Mouse (Mus musculus) erythroblast, embryonic 14.5 days (primary cell): ENCODE data around the gene Cfap70. TPM values are rescaled to one million over a fixed set of nuclear protein-coding genes. Genes with fewer than 3 reads are reported as not detected.

Experiments
- H3K27me3 ChIP-seq: 2 replicates; pipeline ENCODE4 v1.6.1; 2012; ENCODE audit warnings: inconsistent platforms; ENCODE audit not compliant: control insufficient read depth
- H3K36me3 ChIP-seq: 2 replicates; pipeline ENCODE4 v1.6.1; 2012; ENCODE audit warnings: mild to moderate bottlenecking, inconsistent platforms; ENCODE audit not compliant: control insufficient read depth
- H3K4me1 ChIP-seq: 2 replicates; pipeline ENCODE4 v1.6.1; 2012; ENCODE audit warnings: inconsistent platforms; ENCODE audit not compliant: control insufficient read depth
- H3K4me3 ChIP-seq: replicated peaks from 2 replicates; pipeline ENCODE3; 2012; ENCODE audit warnings: moderate library complexity, mild to moderate bottlenecking, inconsistent platforms
- H3K9me3 ChIP-seq: 2 replicates; pipeline ENCODE4 v1.6.1; 2012; ENCODE audit warnings: low read length, inconsistent platforms, mixed read lengths; ENCODE audit not compliant: control insufficient read depth
- GATA1 ChIP-seq: IDR thresholded peaks from 2 replicates; pipeline ENCODE4 v1.6.1; 2012; ENCODE audit warnings: low read length, inconsistent platforms, mixed read lengths
- TAL1 ChIP-seq: IDR thresholded peaks from 3 replicates; pipeline ENCODE4 v1.6.1; 2012; ENCODE audit warnings: low read length, inconsistent platforms, mixed read lengths
- polyA plus RNA-seq: library from polyadenylated mRNA; stranded (reverse); fragments of >175 nt; gene quantifications from 2 replicates; pipeline ENCODE4 v1.2.3, GENCODE M21; 2012

Gene Cfap70
- polyA plus RNA-seq, 1 experiment: not detected

- peaks cover 31% of the 10 kb centered on the region for H3K36me3 ChIP-seq
- H3K4me1 ChIP-seq: peaks cover 42% of the 10 kb centered on the region
- H3K4me3 ChIP-seq: peak overlapping the region; percentile 40
- no peaks in the 10 kb centered on the region for H3K27me3 ChIP-seq
- TF ChIP-seq TAL1 (no peak), GATA1 (no peak)
- no peaks in the 10 kb centered on the region for H3K9me3 ChIP-seq
Measured at GRCm38 (mm10) chr14:20392326-20392725, 59.7 kb downstream of the Cfap70 start.

DNA sequence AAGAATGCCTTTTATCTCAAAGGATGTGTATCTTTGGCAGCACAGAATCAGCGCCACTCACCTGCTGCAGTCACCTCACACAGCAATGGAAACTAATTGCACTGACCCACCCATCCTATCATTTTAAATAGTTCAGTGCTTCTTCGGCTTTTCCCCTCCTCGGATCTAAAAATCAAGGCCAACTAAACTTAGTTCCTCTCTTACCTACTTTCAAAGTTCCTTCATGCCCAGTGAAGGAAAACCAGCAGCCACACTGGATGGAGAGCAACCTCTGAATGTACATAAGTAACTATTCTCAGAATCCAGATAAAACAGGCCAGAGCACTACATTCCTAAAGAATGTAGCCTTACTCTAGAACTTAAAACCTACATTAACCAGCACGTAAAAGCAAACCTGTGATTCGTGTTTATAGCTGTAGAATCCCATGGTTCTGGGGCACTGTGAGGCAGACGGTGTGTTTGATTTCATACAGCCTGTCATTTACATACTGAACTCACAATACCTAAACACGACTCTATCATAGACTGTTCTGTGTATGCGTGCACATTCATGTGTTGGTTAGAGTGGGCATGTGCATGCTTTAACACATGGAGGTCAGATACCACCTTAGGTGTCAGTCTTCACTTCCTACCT lies 62.5 kb downstream of the Cfap70 start:
- TF ChIP-seq TAL1 (no peak), GATA1 (no peak)
- Histone ChIP-seq H3K4me3 (peak overlapping the region; percentile 97), H3K9me3 (no peaks in the 10 kb centered on the region), H3K27me3 (no peaks in the 10 kb centered on the region), H3K36me3 (peaks cover 59% of the 10 kb centered on the region), H3K4me1 (peaks cover 60% of the 10 kb centered on the region)

DNA sequence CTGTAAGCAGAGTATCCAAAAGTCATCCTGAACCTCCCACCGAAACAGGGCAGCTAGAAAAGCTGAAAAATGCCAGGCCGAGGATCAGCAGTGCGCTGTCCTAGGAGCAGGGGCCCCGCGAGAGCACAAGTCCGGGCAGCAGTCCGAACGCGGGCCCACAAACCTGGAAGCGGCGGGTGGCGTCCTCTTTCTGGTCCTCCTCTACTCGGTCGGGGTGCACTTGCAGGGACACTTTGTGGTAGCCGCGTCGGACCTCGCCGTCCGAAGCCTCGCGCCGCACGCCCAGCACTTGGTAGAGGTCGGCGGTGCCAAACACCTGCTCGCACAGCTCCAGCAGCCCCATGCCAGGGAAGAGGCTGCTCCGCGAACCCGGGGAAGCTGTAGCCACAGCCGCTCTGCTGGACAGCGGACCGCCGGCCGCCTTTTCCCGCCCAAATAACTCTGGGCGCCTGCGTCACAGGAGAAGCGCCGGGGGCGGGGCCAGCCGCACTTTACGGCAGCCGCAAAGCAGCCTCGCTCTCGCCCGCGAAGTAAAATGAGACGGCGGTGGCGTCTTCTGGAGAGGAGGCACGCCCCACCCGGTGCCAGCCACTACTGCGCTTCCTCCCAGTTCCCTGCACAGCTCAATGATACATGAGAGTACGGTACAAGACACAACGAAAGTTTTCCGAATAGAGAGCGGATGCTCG lies 63.4 kb downstream of the Cfap70 start, which contains the start of gene Dnajc9:
Gene Dnajc9 (minus strand): TSS at position 470 of the 689 bp plus-strand sequence.
- Histone ChIP-seq H3K9me3 (no peaks in the 10 kb centered on the region), H3K4me1 (peaks cover 53% of the 10 kb centered on the region), H3K36me3 (peaks cover 68% of the 10 kb centered on the region), H3K27me3 (no peaks in the 10 kb centered on the region), H3K4me3 (peak within 1 kb of the TSS; percentile 97)
- TF ChIP-seq TAL1 (no peak), GATA1 (no peak)

DNA sequence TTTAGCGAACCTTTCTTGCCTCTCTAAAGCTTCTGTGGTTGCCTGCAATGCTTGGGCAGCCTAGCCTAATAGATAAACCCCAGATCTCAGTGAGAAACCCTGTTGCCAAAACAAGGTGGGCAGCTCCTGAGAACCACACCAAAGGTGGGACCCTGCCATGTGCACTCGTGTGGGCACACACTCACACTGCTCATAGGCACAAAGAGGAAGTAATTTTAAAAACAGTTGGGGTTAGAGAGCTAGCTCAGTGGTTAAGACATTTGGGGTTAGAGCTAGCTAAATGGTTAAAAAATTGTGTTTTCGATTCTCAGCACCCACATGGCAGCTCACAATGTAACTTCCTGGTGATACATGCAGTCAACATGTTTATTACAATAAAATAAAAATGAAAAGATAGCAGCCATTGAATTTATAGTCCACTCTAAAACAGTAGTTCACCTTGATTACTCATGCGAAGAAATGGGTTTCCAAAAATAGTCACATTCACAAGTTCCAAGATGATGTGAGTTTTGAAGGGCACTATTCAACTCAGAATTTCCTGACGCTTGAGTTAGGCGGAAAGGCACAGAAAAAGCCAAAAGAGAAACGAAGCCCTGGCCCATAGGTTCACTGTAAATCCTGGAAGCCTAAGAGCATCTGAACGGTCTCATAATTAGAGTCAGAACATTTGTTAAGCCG lies 72.1 kb downstream of the Cfap70 start:
- Histone ChIP-seq H3K27me3 (no peaks in the 10 kb centered on the region), H3K4me1 (peaks cover 13% of the 10 kb centered on the region), H3K9me3 (no peaks in the 10 kb centered on the region), H3K4me3 (no peak overlapping the region), H3K36me3 (peaks cover 93% of the 10 kb centered on the region)
- TF ChIP-seq GATA1: no peak
- no peak for TF ChIP-seq TAL1

GRCm38 (mm10) chr14:20379087-20379640 lies 72.9 kb downstream of the Cfap70 start:
- peaks cover 90% of the 10 kb centered on the region for H3K36me3 ChIP-seq
- TF ChIP-seq TAL1 (no peak), GATA1 (no peak)
- peaks cover 10% of the 10 kb centered on the region for H3K4me1 ChIP-seq
- H3K9me3 ChIP-seq: no peaks in the 10 kb centered on the region
- no peak overlapping the region for H3K4me3 ChIP-seq
- no peaks in the 10 kb centered on the region for H3K27me3 ChIP-seq

DNA sequence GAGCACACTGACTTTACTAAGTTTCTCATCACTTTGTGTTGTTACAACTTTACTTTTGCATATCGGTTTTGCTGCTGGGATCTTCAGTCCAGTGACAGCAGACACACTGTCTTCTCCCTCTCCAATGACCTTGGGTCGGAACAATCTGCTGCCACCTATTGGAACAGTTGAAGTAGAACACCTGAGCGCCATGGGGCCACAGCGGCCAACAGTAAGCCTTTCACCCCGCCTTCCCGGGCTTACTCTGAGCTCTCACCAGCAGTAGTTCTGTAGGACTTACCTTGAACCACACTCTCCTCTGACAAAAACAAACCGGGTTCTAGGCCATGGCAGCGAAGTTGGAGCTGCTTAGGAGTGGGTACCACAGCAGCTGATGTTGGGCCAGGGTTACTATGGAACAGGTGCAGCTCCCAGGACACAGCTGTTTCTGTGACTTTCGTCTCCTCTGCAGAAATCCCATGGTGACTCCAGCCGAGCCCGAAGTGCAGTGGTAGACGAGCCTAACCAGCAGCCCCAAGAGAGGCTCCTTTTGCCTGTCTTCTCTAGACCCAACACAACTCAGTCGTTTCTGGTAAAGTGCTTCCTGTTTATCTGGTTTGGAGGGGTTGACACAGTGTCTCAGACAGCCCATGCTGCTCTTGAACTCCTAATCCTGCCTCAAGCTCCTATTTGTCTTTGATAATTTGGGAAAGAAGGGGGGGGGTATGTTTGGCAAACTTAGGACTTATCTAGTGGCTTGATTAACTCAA lies 73.5 kb downstream of the Cfap70 start:
- Histone ChIP-seq H3K9me3 (no peaks in the 10 kb centered on the region), H3K4me1 (peaks cover 10% of the 10 kb centered on the region), H3K27me3 (no peaks in the 10 kb centered on the region), H3K4me3 (no peak overlapping the region), H3K36me3 (peaks cover 89% of the 10 kb centered on the region)
- TF ChIP-seq TAL1 (no peak), GATA1 (no peak)

GRCm38 (mm10) chr14:20377112-20377521 lies 74.9 kb downstream of the Cfap70 start:
- no peaks in the 10 kb centered on the region for H3K27me3 ChIP-seq
- H3K4me1 ChIP-seq: peaks cover 10% of the 10 kb centered on the region
- H3K36me3 ChIP-seq: peaks cover 85% of the 10 kb centered on the region
- no peak for TF ChIP-seq TAL1
- TF ChIP-seq GATA1: no peak
- H3K4me3 ChIP-seq: no peak overlapping the region
- H3K9me3 ChIP-seq: no peaks in the 10 kb centered on the region

DNA sequence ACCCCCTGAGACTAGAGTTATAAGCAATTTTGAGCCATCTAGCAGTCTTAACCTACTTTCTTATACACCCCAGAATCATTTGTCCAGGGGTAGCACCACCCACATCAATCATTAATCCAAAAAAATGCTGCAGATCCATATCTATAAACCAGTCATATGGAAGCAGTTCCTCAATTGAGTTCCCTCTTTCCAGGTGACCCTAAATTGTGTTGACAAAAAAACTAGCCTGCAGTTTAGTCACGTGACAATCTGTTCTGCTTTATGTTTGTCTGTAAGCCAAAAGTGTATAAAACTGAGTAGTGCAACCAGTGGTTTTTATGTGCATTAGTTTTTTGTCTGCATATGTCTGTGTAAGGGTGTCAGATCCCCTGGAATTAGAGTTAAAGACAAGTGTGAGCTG lies 80.2 kb downstream of the Cfap70 start:
- TF ChIP-seq TAL1 (no peak), GATA1 (no peak)
- H3K4me1 ChIP-seq: peaks cover 3% of the 10 kb centered on the region
- no peaks in the 10 kb centered on the region for H3K27me3 ChIP-seq
- peaks cover 50% of the 10 kb centered on the region for H3K36me3 ChIP-seq
- no peak overlapping the region for H3K4me3 ChIP-seq
- H3K9me3 ChIP-seq: no peaks in the 10 kb centered on the region

DNA sequence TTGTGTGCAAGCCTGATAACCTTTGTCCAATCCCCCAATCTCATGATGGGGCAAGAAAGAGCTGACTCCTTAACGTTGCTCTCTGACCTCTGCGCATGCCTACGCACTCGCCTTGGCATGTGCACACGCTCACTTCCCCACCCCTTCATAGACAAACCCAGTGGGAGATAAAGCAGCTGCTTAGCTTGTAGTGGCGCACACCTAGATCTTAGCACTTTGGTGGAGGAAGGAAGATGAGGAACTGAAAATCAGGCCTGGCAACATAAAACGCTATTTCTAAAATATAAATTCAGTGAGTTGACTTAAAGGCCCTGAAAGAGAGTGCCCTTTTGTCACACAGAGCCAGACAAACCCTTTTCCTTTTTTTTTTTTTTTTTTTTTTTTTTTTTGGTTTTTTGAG lies 81.2 kb downstream of the Cfap70 start:
- no peaks in the 10 kb centered on the region for H3K9me3 ChIP-seq
- H3K4me3 ChIP-seq: no peak overlapping the region
- no peak for TF ChIP-seq GATA1
- TF ChIP-seq TAL1: no peak
- H3K36me3 ChIP-seq: peaks cover 41% of the 10 kb centered on the region
- no peaks in the 10 kb centered on the region for H3K27me3 ChIP-seq
- H3K4me1 ChIP-seq: peaks cover 3% of the 10 kb centered on the region
